Mouse (Mus musculus): ENCODE results near the gene Spout1. TPM values are rescaled to one million over a fixed set of nuclear protein-coding genes. Genes with fewer than 3 reads are reported as not detected.
"Not testable (repeated sequence)": the region's sequence is repeated elsewhere in the genome, so short reads cannot be mapped to it uniquely, and the experiment has no call there.

Gene Spout1
- total RNA-seq, 2 experiments from 2014 or later = 30.8 to 34.4 TPM

GRCm38 (mm10) chr2:30183721-30184120 is 5.5 kb upstream of the Spout1 start:
- no peak for DNase-seq (ENCODE audit: low spot score in 2 of 2)

GRCm38 (mm10) chr2:30182424-30182823 is 4.2 kb upstream of the Spout1 start:
- no peak for DNase-seq (ENCODE audit: low spot score in 2 of 2)

- DNase-seq (ENCODE audit: low spot score in 2 of 2) = not testable (repeated sequence)
Measured at GRCm38 (mm10) chr2:30178711-30179110, 452 bp upstream of the Spout1 start.

DNA sequence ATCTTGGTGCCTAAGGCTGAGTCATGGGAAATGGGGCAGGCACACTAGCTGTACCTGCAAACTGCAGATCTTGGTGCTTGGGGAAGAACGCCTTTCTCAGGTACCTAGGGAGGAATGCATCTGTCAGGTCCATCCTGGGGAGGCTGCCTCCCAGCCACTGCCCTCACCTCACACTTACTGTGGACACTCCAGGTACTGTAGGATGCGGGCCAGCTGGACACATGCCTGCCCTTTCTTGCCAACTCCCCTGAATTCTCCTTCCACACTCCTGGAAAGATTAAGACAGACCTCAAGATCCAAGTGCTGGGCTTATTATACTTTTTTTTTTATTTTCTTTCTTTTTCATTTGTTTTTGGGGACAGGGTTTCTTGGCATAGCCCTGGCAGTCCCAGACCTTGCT is 1.7 kb downstream of the Spout1 start:
- DNase-seq (ENCODE audit: low spot score in 2 of 2) = no peak

- no peak for DNase-seq (ENCODE audit: low spot score in 2 of 2)
Measured at GRCm38 (mm10) chr2:30175897-30176296, 2.4 kb downstream of the Spout1 start.

DNA sequence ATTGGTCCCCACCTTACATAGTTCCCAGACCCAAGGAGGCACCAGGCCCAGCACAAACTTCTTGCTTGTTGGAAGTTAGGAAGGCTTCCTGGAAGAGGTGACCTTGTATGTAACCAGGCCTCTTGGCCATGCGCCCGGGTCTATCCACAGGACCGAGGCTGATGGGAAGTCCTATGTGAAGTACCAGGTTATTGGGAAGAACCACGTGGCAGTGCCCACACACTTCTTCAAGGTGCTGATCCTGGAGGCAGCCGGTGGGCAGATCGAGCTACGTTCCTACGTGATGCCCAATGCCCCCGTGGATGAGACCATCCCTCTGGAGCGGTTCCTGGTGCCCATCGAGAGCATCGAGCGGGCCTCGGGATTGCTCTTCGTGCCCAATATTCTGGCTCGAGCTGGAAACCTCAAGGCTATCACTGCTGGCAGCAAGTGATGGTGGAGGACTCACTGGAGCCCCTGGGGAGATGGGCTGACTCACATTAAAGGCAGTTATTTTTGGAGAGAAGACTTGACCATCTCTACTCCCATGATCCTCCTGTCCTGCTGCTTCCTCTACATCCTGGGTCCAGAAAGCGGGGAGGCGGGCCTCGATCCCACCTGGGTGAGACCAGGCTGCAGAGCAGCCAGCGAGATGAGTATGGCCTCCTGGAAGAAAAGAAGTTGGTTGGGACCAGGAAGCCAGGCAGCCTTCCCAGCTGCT is 4.6 kb downstream of the Spout1 start:
- no peak for DNase-seq (ENCODE audit: low spot score in 2 of 2)

GRCm38 (mm10) chr2:30171997-30172382 is 6.3 kb downstream of the Spout1 start:
- DNase-seq (ENCODE audit: low spot score in 2 of 2) = no peak

DNA sequence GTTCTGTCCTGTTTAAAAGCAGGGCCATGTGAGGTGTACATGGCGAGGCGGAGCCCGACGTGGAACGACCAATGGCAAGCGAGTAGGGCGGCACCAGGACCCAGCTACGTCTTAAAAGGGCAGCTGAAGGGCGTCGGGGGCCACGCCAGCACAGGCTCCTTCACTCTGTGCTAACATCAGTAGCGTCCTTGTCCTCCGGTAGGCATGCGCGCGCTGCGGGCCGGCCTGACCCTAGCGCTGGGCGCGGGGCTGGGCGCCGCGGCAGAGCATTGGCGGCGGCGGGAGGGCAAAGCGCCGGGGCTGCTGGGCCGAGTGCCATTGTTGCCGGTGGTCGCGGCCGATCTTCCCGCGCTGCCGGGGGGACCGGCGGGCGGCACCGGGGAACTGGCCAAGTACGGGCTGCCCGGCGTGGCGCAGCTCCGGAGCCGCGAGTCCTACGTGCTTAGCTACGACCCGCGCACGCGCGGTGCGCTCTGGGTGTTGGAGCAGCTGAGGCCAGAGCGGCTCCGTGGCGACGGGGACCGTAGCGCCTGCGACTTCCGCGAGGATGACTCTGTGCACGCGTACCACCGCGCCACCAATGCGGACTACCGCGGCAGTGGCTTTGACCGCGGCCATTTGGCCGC is 6.8 kb downstream of the Spout1 start, which contains the start of gene Endog:
TSS of gene Endog (plus strand) at position 123 of the 626 bp plus-strand sequence.
- DNase-seq (ENCODE audit: low spot score in 2 of 2) = peak; percentile 84 to 93

DNA sequence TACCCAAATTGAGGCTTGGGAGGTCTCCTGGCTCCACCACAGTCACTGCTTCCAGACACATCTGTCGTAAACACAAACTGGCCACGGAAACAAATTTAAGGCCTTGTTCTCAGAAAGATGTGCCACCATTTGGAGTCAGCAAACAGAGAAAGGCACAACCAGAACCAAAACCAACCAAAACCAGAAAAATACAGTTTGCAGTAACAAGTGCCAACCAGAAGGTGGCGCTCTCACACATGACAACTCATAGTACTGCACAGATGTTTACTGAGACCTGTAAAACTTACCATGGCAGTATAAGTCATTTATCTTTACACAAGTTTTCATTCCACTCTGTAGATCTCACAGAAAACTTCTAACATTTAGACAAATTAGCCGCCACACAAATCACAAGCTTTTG is 11.6 kb downstream of the Spout1 start:
- no peak for DNase-seq (ENCODE audit: low spot score in 2 of 2)

- no peak for DNase-seq (ENCODE audit: low spot score in 2 of 2)
Measured at GRCm38 (mm10) chr2:30164340-30164932, 13.8 kb downstream of the Spout1 start.

- DNase-seq (ENCODE audit: low spot score in 2 of 2) = peak in 1 of 2 experiments; percentile 67
Measured at GRCm38 (mm10) chr2:30161809-30162208, 16.4 kb downstream of the Spout1 start.

DNA sequence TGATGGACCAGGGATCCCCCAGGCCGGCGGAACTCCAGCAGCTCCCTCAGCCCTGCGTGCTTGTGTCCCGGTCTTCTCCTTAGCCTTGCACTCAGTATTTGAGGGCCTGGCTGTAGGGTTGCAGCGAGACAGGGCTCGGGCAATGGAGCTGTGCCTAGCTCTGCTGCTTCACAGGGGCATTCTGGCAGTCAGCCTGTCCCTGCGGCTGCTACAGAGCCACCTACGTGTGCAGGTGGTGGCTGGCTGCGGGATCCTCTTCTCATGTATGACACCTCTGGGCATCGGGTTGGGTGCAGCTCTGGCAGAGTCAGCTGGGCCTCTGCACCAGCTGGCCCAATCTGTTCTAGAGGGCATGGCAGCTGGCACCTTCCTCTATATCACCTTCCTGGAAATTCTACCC is 18.4 kb downstream of the Spout1 start:
- DNase-seq (ENCODE audit: low spot score in 2 of 2) = not testable (repeated sequence)

- DNase-seq (ENCODE audit: low spot score in 2 of 2) = no peak
Measured at GRCm38 (mm10) chr2:30152616-30153015, 25.6 kb downstream of the Spout1 start.

DNA sequence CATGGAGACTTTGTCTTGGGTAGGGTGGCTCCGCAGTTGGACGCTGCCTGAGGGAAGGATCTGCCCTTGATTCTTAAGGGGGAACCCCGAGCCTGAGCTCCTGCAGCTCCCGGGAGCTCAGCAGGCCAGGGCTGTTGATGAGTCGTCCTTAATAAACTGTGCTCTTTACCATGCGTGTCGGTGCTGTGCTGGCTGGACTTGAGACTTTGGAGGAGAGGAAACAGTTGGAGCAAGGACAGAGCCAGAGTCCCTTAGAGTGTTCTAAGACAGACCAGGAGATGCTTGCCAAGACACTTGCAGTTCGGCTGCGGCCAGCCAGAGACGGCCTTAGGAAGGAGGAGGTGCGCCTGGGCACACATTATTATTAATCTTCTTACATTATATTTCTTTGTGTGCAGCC is 26.4 kb downstream of the Spout1 start:
- DNase-seq (ENCODE audit: low spot score in 2 of 2) = no peak

- DNase-seq (ENCODE audit: low spot score in 2 of 2) = no peak
Measured at GRCm38 (mm10) chr2:30147466-30147865, 30.8 kb downstream of the Spout1 start.

DNA sequence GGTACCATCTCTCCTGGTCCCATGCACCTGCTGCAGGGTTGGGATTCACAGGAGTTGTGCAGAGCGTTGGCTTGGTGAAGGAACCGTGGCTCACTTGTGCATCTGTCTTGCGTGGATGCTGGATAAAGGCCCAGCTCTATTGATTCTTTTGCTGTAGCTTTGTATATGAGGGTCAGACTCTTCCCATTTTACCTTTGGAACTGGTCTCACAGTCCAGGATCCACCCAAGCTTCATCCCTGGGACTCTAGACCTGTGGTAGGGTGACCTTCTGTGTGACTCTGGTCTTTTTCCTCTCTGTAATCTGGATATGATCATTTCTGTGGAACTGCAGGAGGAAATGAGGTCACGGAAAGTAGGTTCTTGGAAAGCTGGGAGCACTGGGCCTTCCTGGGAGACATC is 33.8 kb downstream of the Spout1 start:
- DNase-seq (ENCODE audit: low spot score in 2 of 2) = no peak

DNA sequence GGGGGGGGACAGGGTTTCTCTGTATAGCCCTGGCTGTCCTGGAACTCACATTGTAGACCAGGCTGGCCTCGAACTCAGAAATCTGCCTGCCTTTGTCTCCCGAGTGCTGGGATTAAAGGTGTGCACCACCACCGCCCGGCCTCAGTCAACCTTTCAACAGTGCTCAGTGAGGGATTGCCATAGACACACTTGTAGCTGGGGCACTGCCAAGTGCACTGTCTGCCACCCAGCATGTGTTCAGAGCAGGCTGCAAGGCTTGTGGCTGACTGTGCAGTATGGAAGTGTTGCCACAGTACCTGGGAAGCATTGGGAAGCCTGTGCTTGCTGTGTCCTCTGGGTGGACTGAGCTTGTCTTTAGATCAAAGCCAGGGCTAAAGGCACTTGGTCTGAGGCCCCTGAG is 38.2 kb downstream of the Spout1 start:
- DNase-seq (ENCODE audit: low spot score in 2 of 2) = not testable (repeated sequence)

DNA sequence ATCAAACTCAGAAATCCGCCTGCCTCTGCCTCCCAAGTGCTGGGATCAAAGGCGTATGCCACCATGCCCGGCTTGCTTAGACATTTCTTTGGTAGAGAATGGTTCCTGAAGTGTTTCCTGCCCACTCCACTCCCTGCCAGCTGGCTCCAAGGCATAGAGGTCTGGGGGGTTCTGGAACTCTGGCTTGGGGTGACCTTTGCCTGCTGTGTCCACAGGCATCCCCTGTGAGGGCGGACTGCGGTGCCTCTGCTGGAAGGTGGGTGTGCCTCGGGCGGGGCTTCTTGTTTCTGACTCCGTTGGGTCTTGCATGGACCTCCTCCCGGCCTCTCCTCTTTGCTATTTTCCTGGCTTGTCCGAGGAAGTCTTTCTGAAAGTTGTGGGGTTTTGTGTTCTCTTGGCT is 41.8 kb downstream of the Spout1 start:
- no peak for DNase-seq (ENCODE audit: low spot score in 2 of 2)

- no peak for DNase-seq (ENCODE audit: low spot score in 2 of 2)
Measured at GRCm38 (mm10) chr2:30134928-30135620, 43.2 kb downstream of the Spout1 start.

GRCm38 (mm10) chr2:30134378-30134711 is 43.9 kb downstream of the Spout1 start:
- DNase-seq (ENCODE audit: low spot score in 2 of 2) = no peak

GRCm38 (mm10) chr2:30133613-30134377 is 44.5 kb downstream of the Spout1 start, which contains the start of gene Tbc1d13:
Gene Tbc1d13 (plus strand): TSS chr2:30133746.
- DNase-seq (ENCODE audit: low spot score in 2 of 2) = peak; percentile 97 to 98
